Mouse (Mus musculus) intestine, postnatal 0 days (tissue): ENCODE data around the gene Skor1. TPM values are rescaled to one million over a fixed set of nuclear protein-coding genes. Genes with fewer than 3 reads are reported as not detected.

Experiments used
- ATAC-seq: fragments of 200-750 bp; cut with Nextera tagmentation; 2 replicates; pipeline ENCODE4 v1.8.0; 2017; ENCODE audit warnings: mild to moderate bottlenecking, moderate TSS enrichment, moderate library complexity
- H3K27ac ChIP-seq: fragments of 300-500 bp; sonication (generic); 2 replicates; pipeline ENCODE4 v1.5.1; 2014; ENCODE audit warnings: mild to moderate bottlenecking, low read depth, low read length, moderate library complexity
- H3K27me3 ChIP-seq: fragments of 300-500 bp; sonication (generic); replicated peaks from 2 replicates; pipeline ENCODE4 v1.6.1; 2014; ENCODE audit warnings: low read length, mixed read lengths; ENCODE audit not compliant: control insufficient read depth, insufficient read depth
- H3K36me3 ChIP-seq: fragments of 300-500 bp; sonication (generic); 2 replicates; pipeline ENCODE4 v1.6.1; 2014; ENCODE audit warnings: mild to moderate bottlenecking, moderate library complexity; ENCODE audit not compliant: control insufficient read depth, insufficient read depth
- H3K4me1 ChIP-seq: fragments of 300-500 bp; sonication (generic); replicated peaks from 2 replicates; pipeline ENCODE4 v1.6.1; 2014; ENCODE audit warnings: antibody characterized with exemption, low read length, mixed read lengths; ENCODE audit not compliant: control insufficient read depth, insufficient read depth
- H3K4me2 ChIP-seq: fragments of 300-500 bp; sonication (generic); replicated peaks from 2 replicates; pipeline ENCODE4 v1.6.1; 2014; ENCODE audit warnings: low read depth, mild to moderate bottlenecking, moderate library complexity
- H3K4me3 ChIP-seq: fragments of 300-500 bp; sonication (generic); 2 replicates; pipeline ENCODE4 v1.5.1; 2014; ENCODE audit warnings: low read depth, low read length
- H3K9ac ChIP-seq: fragments of 300-500 bp; sonication (generic); 2 replicates; pipeline ENCODE4 v1.6.1; 2014; ENCODE audit warnings: mild to moderate bottlenecking, low read depth, low read length
- H3K9me3 ChIP-seq: fragments of 300-500 bp; sonication (generic); 2 replicates; pipeline ENCODE4 v1.6.1; 2016; ENCODE audit warnings: mixed run types; ENCODE audit not compliant: control insufficient read depth
- CTCF ChIP-seq: sonication (generic); IDR thresholded peaks from 2 replicates; pipeline ENCODE4 v1.5.1; 2016; ENCODE audit warnings: low read depth, mild to moderate bottlenecking, control low read depth, antibody characterized with exemption, moderate library complexity
- WGBS: fragments of 180-500 bp; shearing (Covaris S2); extraction: QIAGEN DNeasy Blood & Tissue Kit; methylation state at CpG from one replicate; pipeline ENCODE4 v1.1.7; 2014; 5-methylcytosine and 5-hydroxymethylcytosine counted together
- polyA plus RNA-seq: library from polyadenylated mRNA; unstranded; fragments of >200 nt; fragmentation: Nextera tagmentation; extraction: Ambion mirVana; gene quantifications from 2 replicates; pipeline ENCODE4 v1.2.1, GENCODE M21; 2015

Skor1 gene
- polyA plus RNA-seq, 1 experiment from 2014 or later, result not detected

- WGBS, result 2% methylated on average over 42 of the region's 42 CpGs
- no peaks in the 10 kb centered on the region for H3K36me3 ChIP-seq
- H3K4me2 ChIP-seq, result no peak overlapping the region
- 0 out of 2 replicates have a peak overlapping the region, but pooled peaks have one; percentile 12 for H3K4me3 ChIP-seq
- ATAC-seq, result no peak
- TF ChIP-seq CTCF, result no peak
- peaks cover 100% of the 10 kb centered on the region for H3K27me3 ChIP-seq
- H3K9me3 ChIP-seq, result no peaks in the 10 kb centered on the region
- H3K4me1 ChIP-seq, result no peaks in the 10 kb centered on the region; the same call in 1 of the 2 replicates
- H3K27ac ChIP-seq, result no peak overlapping the region
- H3K9ac ChIP-seq, result no peak overlapping the region
Measured at GRCm38 (mm10) chr9:63142335-63143036, 6.3 kb downstream of the Skor1 start.

- H3K27me3 ChIP-seq, result peaks cover 100% of the 10 kb centered on the region
- H3K9ac ChIP-seq, result no peak overlapping the region
- no peaks in the 10 kb centered on the region for H3K36me3 ChIP-seq
- ATAC-seq, result no peak
- 2% methylated on average over 24 of the region's 24 CpGs for WGBS
- H3K4me1 ChIP-seq, result no peaks in the 10 kb centered on the region; the same call in 1 of the 2 replicates
- no peak for TF ChIP-seq CTCF
- H3K4me3 ChIP-seq, result 0 out of 2 replicates have a peak overlapping the region, but pooled peaks have one; percentile 12
- no peaks in the 10 kb centered on the region for H3K9me3 ChIP-seq
- H3K27ac ChIP-seq, result no peak overlapping the region
- H3K4me2 ChIP-seq, result no peak overlapping the region
Measured at GRCm38 (mm10) chr9:63141641-63142334, 7.0 kb downstream of the Skor1 start.

GRCm38 (mm10) chr9:63140211-63140610, 8.6 kb downstream of the Skor1 start:
- no peak for TF ChIP-seq CTCF
- H3K4me3 ChIP-seq, result no peak overlapping the region
- 4% methylated on average over 9 of the region's 9 CpGs for WGBS

GRCm38 (mm10) chr9:63139661-63140060, 9.1 kb downstream of the Skor1 start:
- Histone ChIP-seq H3K4me1 (no peaks in the 10 kb centered on the region; the same call in 1 of the 2 replicates), H3K36me3 (no peaks in the 10 kb centered on the region), H3K4me3 (no peak overlapping the region), H3K27me3 (peaks cover 97% of the 10 kb centered on the region), H3K4me2 (no peak overlapping the region), H3K27ac (no peak overlapping the region), H3K9ac (no peak overlapping the region), H3K9me3 (no peaks in the 10 kb centered on the region)
- WGBS, result 6% methylated on average over 17 of the region's 17 CpGs
- no peak for ATAC-seq
- TF ChIP-seq CTCF, result no peak

More at GRCm38 (mm10) chr9:63140211-63140610, 8.6 kb downstream of the Skor1 start:
- peaks cover 97% of the 10 kb centered on the region for H3K27me3 ChIP-seq
- no peaks in the 10 kb centered on the region for H3K9me3 ChIP-seq
- ATAC-seq, result no peak
- H3K9ac ChIP-seq, result no peak overlapping the region
- no peak overlapping the region for H3K27ac ChIP-seq
- no peaks in the 10 kb centered on the region; the same call in 1 of the 2 replicates for H3K4me1 ChIP-seq
- no peaks in the 10 kb centered on the region for H3K36me3 ChIP-seq
- no peak overlapping the region for H3K4me2 ChIP-seq

GRCm38 (mm10) chr9:63138481-63138967, 10.2 kb downstream of the Skor1 start:
- peak overlapping the region; percentile 27 for H3K4me3 ChIP-seq
- ATAC-seq, result no peak
- H3K27me3 ChIP-seq, result peaks cover 96% of the 10 kb centered on the region
- H3K4me2 ChIP-seq, result peak overlapping the region; percentile 27
- TF ChIP-seq CTCF, result no peak
- H3K4me1 ChIP-seq, result no peaks in the 10 kb centered on the region; the same call in 1 of the 2 replicates
- H3K27ac ChIP-seq, result no peak overlapping the region
- H3K9ac ChIP-seq, result no peak overlapping the region
- H3K36me3 ChIP-seq, result no peaks in the 10 kb centered on the region
- no peaks in the 10 kb centered on the region for H3K9me3 ChIP-seq
- under 1% methylated on average over 31 of the region's 31 CpGs for WGBS

- TF ChIP-seq CTCF, result no peak
Measured at GRCm38 (mm10) chr9:63137615-63137915, 11.2 kb downstream of the Skor1 start.

More at GRCm38 (mm10) chr9:63137615-63137915, 11.2 kb downstream of the Skor1 start:
- no peak for ATAC-seq
- 6% methylated on average over 6 of the region's 6 CpGs for WGBS
- Histone ChIP-seq H3K27me3 (peaks cover 88% of the 10 kb centered on the region), H3K9me3 (no peaks in the 10 kb centered on the region), H3K4me1 (no peaks in the 10 kb centered on the region; the same call in 1 of the 2 replicates), H3K4me3 (no peak overlapping the region), H3K27ac (no peak overlapping the region), H3K36me3 (no peaks in the 10 kb centered on the region), H3K4me2 (no peak overlapping the region), H3K9ac (no peak overlapping the region)
